ENCODE assay signal across 23 mouse cellular contexts in genomic region chr9:108157891-108158290, GRCm38 (mm10). TPM values are rescaled to one million over a fixed set of nuclear protein-coding genes. Genes with fewer than 3 reads are reported as not detected.
DNase-seq lines count a peak whose midpoint lies in the region; TF ChIP-seq lines count a peak whose summit lies in the region.
"Had no signal": no experiment of that assay in that cellular context is flagged by ENCODE, and none has a peak within 500 bp of the region (broad histone marks: within the 10 kb centered on the region; RNA-seq: fewer than 3 reads in every experiment).

No protein-coding gene starts in this region.

- TF ChIP-seq CTCF in olfactory bulb, adult 2 months (IDR thresholded peaks at IDR 0.05; ENCODE audit: insufficient read depth, low read depth, low read length), result no peak

- H3K4me3 ChIP-seq in olfactory bulb, adult 2 months (ENCODE audit: insufficient read depth, low read depth, low read length), result no peak overlapping the region
- H3K4me3 ChIP-seq: embryonic facial prominence, embryonic 10.5 days; embryonic facial prominence, embryonic 15.5 days; heart, embryonic 13.5 days; limb, embryonic 12.5 days; liver, embryonic 15.5 days; stomach, embryonic 15.5 days had no signal

- peaks cover 38% of the 10 kb centered on the region for H3K4me1 ChIP-seq in olfactory bulb, adult 2 months (ENCODE audit: control insufficient read depth, insufficient read depth, low read length)
- H3K4me1 ChIP-seq: embryonic facial prominence, embryonic 10.5 days; embryonic facial prominence, embryonic 15.5 days; heart, embryonic 13.5 days; limb, embryonic 12.5 days; liver, embryonic 15.5 days; stomach, embryonic 15.5 days had no signal

- 51% methylated on average over 7 of the region's 7 CpGs for WGBS in olfactory bulb, adult 2 months

- H3K27ac ChIP-seq in olfactory bulb, adult 2 months (ENCODE audit: insufficient read depth, low read depth, low read length), result peak overlapping the region; percentile 19; the same call in 1 of the 2 replicates
- H3K27ac ChIP-seq: embryonic facial prominence, embryonic 10.5 days; embryonic facial prominence, embryonic 15.5 days; heart, embryonic 13.5 days; hindbrain, embryonic 14.5 days; limb, embryonic 12.5 days; liver, embryonic 15.5 days; stomach, embryonic 15.5 days had no signal

- DNase-seq in cerebellum, postnatal 10 days, result peak; percentile 59 to 62
- no peak for DNase-seq in cerebellum, adult 11 months
- DNase-seq in ZHBTc4 (ENCODE audit: low read depth, low spot score), result peak; percentile 48
- peak; percentile 61 to 73 for DNase-seq in cerebellum, postnatal 14 days
- DNase-seq in retina, embryonic 14.5 days (ENCODE audit: low spot score), result no peak
- DNase-seq: adrenal gland, adult 8-10 months; B cell, adult 2 months; gastrocnemius, postnatal 36 days; heart, adult 18-20 months; heart, postnatal 10 days; kidney, adult 9 months; kidney, postnatal 25 days; lung, embryonic 14.5 days; lung, postnatal 14 days; midbrain, embryonic 14.5 days had no signal

- TF ChIP-seq POLR2A in olfactory bulb, adult 2 months (IDR thresholded peaks at IDR 0.05; ENCODE audit: insufficient read depth, low read depth, low read length), result no peak

RNA-seq across cellular contexts. Expression of gene Bsn, which starts 32.3 kb away (rescaled TPM):
- not detected in 2 replicates for polyA plus RNA-seq in olfactory bulb, adult 2 months (2012; ENCODE audit: insufficient read depth, insufficient read length, low replicate concordance, missing spikeins)

Comparison
In these comparisons a context has a peak if more than half of its experiments do, and no peak if none do; other contexts are left out.
1. DNase-seq: peak in cerebellum, postnatal 10 days (2 of 2), ZHBTc4 (single experiment) and cerebellum, postnatal 14 days (2 of 2); none in cerebellum, adult 11 months (single experiment) and retina, embryonic 14.5 days (single experiment).